Mouse (Mus musculus) duodenum, adult 2 months (tissue): ENCODE results near the gene Psat1. TPM values are rescaled to one million over a fixed set of nuclear protein-coding genes. Genes with fewer than 3 reads are reported as not detected.

ENCODE experiments used
- polyA plus RNA-seq: library from polyadenylated mRNA; depleted of rRNA; stranded (reverse); fragments of >200 nt; gene quantifications from 2 replicates; pipeline ENCODE4 v1.2.3, GENCODE M21; 2012; ENCODE audit warnings: low replicate concordance; rRNA removed

Gene Psat1
- polyA plus RNA-seq, result 1.1 and 1.2 TPM in 2 replicates

DNA sequence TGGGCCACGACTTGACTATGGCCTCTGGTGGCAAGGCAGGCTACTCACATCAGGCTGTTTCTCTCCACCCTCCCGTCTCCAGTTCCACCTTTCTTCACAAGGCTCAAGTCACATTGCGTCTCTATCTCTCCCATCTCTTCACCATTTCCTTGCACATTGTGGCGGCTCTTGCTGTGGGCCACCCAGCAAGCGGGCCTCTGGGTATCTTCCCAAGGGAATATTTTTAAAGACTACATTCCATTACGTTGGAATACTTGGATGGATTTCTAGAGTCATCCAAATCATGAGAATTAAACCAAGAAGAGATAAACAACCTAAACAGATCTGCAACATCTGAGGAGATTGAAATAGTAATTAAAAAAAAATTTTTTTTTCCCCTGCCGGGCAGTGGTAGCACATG is at the start of gene Psat1:
Psat1 (minus strand) TSS at position 101 of the 400 bp plus-strand sequence.

DNA sequence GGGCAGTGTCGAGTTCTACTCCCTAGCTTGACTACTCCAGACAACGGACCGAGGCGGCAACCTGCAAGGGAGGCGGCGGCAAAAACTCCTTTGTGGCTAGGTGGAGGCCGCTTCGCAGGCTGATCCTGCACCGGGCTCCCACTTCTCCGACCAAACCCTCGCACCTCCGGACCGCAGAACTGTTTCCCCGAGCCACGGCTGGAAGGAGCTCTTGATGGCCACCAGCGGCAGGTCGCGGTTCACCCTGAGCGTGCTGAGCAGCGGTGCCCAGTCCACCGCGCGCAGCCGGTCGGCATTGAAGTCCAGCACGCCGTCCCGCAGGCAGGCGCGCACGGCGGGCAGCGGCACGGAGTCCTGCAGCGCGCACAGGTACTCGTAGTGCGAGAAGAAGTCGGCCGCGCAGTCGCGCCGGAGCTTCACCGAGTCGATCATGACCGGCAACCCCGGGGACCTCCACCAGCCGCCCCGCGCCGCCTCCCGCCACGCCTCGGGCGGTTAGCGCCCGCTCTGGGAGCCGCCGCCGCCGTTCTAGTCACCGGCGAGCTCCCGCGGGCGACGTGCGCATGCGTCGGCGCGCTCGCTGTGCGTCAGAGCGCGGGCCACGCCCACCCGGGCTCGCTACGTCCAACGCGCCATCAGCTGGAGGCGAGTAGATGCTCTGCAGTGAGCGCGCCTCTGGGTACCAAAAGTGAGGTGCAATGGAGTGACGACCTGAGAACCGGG is 37.5 kb upstream of the Psat1 start, which contains the start of gene Cep78:
Cep78 (minus strand) TSS at position 541 of the 723 bp plus-strand sequence.

Other genes starting within 250 kb of the Psat1 start
- 1.0 and 1.2 TPM in 2 replicates for gene Cep78, start 37.7 kb upstream of the Psat1 start, polyA plus RNA-seq
- 4.1 and 6.1 TPM in 2 replicates for gene Gnaq, start 185.5 kb upstream of the Psat1 start, polyA plus RNA-seq